Mouse (Mus musculus) heart, postnatal 36 days (tissue): ENCODE measurements around the gene Leng8. TPM values are rescaled to one million over a fixed set of nuclear protein-coding genes. Genes with fewer than 3 reads are reported as not detected.
A peak's percentile ranks its signal among the peaks of the same experiment; 100 is the strongest.

ENCODE experiments used
- DNase-seq, 2 experiments: peaks; one replicate each; pipeline ENCODE4 v3.0.0; 2021 to 2022
- intact Hi-C: fragments of 180-260 bp; cut with DNase I; formaldehyde crosslinking; loops from one replicate; pipeline ENCODE4 v1.15.1; 2025
- total RNA-seq, 2 experiments: library from RNA; stranded (reverse); gene quantifications; 2 replicates each; pipeline ENCODE4 v1.2.3; 2021

Leng8 gene
- 10 to 100 TPM; 30.4 to 45.7 TPM for total RNA-seq

DNA sequence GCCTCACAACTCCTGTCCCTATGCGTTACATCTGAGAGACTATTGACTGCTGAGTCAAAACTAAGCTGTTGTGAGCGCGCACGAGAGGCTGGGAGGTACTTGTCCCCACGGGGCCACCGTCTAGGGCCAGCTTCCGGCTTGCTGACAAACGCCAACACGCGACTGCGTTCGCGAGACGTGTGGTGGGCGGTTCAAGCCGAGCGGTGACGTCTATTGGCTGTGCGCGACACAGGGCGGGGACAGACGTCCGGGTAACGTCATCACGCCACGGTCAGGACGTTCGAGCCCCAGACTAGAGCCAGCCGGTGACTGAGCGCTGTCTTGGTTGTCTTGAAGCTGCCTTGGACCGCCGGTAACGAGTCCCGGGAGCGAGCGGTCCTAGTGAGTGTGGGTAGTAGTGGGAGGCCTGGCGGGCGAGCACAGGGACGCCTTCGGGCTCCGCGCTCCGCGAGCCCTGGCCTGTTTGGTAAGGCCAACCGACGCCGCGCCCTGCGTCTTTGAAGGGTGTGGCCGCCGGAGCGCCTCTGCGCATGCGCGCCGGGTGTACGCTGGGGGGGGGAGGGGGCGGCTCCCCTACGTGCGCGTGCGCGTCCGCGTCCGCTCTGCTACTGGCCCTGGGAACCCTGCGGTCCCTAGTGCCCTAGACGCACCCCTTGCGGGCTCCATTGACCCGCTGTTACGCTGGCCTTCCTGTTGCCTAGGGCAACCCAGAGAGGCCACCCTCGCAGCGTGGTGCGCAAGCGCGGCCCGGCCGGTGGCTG, at the start of gene Leng8:
Gene Leng8, plus strand, starts transcription at position 269 of the 761 bp plus-strand sequence.
- DNase-seq, result peak; percentile 99 to 100
- intact Hi-C loops, result loop anchor here (10.0 kb wide), 1 partner anchor 518 kb away; the partner anchor contains the start of gene Ppp6r1

DNA sequence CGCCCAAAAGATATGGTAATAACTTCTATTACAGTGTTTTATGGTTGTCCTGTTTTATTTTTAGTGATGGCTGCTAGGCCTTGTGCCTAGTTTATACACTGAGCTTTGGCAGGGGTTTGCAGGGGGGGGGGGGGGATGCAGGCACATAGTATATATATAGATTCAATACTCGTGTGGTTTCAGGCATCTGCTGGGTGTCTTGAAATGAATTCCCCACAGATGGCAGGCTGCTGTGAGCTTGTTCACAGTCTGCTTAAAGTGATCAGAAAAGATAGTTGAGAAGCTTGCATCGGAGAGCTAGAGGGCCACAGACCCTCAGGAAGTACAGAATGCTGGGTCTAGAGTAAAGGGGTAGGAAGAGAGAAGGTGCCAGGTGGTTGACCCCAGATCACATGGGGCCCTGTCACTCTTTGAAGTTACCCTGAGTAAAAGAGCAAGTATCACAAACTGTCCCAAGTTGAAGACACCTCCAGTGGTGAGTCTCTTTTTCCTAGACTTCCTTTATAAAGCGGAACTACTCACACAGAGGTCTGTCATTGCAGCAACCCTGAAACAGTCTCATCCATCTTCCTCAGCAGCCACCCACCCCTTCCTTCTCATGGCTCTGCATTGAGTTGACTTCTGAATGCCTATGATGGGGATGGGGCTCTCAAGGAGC, 49.5 kb upstream of the Leng8 start:
- no peak for DNase-seq
- intact Hi-C loops, result no loop called here

DNA sequence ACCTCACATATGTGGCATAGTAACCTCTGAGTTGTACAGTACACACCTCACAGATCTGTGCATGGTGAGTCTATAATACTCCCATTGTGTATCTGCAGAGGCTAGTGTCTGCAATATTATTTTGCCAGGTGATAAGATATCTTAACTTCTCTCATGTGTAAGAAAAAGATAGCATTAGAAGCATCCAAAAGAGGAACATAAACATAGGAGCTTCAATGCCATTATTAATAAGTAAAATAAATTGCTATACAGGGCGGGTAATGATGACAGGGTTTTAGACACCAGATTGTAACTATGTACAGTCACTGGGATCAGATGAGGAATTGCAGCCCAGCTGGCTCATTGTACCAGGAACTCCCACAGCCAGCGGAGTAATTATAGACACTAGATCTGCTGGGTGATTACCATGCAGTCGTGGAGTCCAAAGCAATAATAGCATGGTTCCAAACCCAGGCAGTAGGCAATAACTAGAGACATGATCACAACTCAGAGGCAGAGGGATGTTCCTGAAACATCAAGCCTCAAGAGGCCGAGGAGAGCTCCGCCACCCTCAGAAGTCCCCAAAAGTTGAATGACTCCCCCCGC, 48.9 kb upstream of the Leng8 start:
- no peak for DNase-seq
- intact Hi-C loops, result no loop called here

DNA sequence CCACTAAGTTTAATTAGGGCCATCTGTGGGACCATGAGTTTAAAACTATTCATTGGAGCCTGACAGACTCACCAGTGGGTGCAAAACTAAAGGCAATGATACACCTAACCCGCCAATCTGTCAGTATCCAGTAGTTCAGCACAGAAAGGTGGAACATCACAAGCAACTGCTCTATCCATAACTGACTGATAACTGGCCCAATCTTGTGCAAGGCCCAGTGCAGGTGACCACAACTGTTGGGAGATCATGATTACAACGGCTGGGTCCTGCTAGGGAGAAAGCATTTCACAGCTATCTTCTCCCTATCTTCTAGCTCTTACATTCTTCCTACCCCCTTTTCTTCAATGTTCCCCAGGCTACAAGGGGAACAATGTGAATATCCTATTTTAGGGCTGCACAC, 48.2 kb upstream of the Leng8 start:
- DNase-seq, result no peak
- intact Hi-C loops, result no loop called here

DNA sequence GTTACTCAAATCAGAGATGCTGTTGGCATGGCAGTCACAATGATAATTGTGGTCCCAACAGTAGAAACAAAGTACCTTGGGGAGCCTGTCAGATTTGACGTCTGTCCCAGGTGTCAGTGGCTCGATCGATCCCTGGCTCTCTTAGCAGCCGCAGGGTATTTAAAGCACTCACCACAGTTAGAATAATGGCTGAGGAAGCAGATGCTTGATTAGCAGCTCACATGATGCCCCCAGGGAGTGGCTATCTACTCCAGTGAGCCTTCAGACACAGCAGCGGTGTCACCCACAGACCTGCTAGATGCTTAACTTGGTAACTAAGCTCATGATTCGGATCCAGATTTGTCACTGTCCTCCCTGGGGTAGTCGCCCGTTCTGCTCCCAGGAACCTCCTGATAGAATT, 45.7 kb upstream of the Leng8 start:
- no peak for DNase-seq
- intact Hi-C loops, result no loop called here

DNA sequence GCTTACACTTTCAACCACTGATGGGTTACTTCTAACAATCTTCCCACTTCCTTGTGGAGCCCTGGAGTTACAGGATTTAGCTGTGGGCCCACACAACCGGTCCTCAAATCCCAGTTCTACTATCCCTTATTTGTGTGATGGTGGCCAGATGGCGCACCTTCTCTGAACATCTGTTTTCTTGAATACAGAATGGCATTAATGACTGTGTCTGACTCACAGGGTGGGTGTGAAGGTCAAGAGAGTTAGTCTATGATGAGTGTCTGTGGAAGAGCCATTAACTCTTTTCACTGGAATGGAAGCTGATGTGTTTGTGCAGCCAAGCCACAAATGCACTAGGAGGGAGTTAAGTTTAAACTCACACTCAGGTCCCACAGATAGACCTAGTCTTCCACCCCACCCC, 38.5 kb upstream of the Leng8 start:
- DNase-seq, result no peak
- intact Hi-C loops, result no loop called here

DNA sequence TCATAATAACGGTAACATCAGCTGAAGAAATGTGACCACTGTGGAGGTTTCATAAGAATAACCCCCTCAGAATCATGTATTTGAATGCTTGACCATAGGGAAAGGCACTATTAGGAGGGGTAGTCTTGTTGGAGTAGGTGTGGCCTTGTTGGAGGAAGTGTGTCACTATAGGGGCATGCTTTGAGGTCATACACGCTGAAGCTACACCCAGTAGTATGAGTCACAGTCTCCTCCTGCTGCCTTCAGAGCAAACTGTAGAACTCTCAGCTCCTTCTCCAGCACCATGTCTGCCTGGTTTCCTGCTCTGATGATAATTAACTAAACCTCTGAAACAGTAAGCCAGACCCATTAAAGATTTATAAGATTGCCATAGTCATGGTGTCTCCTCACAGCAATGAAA, 38.0 kb upstream of the Leng8 start:
- intact Hi-C loops, result no loop called here
- no peak for DNase-seq

DNA sequence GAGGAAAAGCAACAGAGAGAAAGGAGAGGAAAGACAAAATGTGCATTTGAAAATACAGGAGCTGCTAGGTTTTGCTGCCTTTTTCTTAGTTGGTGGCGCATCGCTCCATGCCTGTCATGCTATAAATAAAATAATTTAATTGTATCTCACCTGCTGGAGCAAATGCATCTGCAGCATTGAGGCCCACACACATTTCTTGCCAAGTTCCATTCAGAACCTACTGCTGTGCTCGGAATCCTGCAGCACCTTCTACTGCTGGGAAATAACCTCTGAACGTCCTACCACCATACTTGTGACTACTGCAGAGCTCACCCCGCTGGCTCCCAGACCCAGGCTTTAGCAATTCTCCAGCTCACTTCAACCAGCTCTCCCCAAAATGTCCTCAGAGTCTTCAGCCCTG, 35.7 kb upstream of the Leng8 start:
- intact Hi-C loops, result loop anchor here (5.0 kb wide), 1 partner anchor 371 kb away; no protein-coding TSS in a partner anchor
- no peak for DNase-seq

DNA sequence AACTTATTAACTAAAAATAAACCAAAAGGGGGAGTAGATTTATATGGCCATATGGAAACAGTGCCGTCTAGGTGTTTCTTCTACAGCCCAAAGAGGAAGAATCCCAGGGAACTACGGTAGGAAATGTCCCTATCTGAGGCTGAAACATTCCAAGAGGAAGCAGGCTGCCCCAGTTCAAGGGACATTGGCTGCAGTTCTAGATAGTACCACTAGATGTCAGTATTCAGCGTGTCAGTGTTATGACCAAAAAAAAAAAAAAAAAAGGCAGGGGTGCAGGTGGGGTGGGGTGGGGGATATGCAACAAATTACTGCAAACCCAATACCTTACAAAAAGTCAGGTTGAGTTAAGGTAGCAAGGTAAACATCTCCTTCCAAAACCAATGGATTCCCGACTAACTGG, 33.4 kb upstream of the Leng8 start:
- intact Hi-C loops, result loop anchor here (1.0 to 5.0 kb wide), 3 partner anchors 23 to 369 kb away; no protein-coding TSS in a partner anchor
- peak in 1 of 2 experiments; percentile 21 for DNase-seq

DNA sequence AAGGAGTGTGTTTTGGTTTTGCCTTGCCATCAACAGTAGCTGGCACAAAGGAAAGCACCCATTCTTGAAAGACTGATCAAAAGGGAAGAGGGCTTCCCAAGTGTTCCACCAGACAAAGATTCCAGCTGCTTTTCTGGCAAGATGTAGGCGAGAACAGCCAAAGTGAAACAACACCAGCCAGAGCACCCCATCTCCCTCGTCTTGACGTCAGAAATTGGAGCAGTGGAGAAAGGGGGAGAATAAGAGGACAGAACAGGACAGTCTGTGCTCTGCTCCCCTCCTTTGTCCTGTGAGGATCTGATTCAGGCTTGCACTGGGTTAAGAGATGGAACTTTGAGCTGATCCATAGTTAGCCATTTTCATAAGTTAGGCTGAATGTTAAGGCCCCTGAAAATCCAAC, 25.1 kb upstream of the Leng8 start:
- no peak for DNase-seq
- intact Hi-C loops, result no loop called here

DNA sequence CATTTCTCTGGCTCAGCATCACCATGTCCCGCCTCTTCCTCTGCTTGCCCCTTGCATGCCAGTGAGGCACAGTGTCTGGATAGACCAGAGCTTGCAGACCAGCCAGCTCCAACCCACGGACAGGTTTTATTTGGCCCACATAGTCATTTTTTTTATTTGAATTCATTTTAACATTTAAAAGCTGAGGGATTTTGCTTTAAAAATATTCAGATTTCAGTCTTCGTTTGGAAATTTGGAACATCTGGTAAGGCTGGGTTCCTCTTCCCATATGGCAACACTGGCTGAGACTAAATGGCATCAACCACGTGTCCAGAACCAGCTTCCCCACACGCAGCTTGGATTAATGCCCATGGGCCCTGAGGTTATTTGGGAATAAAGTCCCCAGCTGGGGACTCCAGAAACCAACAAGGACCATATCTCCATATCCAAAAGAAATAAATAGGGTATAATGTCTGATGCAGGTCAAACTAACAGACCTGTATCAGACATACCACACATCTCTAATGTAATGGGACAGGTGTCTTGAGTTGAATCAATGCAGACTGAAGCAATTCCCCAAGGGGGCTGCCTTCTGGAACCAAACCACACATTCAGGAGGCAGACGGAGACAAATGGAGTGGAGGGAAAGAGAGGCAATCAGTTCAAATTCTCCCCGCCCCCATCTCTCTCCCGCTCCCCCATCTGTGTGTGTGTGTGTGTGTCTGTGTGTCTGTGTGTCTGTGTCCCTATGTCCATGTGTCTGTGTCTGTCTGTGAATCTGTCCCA, 19.6 kb upstream of the Leng8 start:
- intact Hi-C loops, result no loop called here
- DNase-seq, result no peak

DNA sequence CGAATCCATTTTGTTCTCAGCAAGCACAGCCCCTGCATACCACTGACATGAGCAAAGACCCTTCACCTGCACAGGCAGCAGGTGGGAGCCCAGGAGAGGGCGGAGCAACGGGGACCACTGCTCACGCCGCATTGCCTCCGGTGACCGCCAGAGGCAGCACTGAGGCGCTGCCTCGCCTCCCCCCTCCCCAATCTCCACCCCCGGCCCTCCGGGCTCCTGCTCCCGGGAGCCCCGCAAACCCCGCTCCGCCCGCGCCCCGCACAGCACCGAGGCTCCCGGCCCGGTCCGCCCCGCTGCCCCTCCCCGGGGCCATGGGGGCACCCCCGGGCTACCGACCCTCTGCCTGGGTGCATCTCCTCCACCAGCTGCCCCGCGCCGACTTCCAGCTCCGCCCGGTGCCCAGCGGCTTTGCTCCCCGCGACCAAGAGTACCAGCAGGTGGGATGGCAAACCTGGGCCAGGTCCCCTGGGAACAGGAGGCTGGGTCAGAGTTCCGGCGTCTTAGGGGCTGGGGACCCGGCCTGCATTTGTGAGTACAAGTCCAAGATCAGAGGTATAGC, 17.4 kb upstream of the Leng8 start, which contains the start of gene Ttyh1:
Gene Ttyh1, plus strand, starts transcription at position 65 of the 559 bp plus-strand sequence.
- no peak for DNase-seq
- intact Hi-C loops, result no loop called here

DNA sequence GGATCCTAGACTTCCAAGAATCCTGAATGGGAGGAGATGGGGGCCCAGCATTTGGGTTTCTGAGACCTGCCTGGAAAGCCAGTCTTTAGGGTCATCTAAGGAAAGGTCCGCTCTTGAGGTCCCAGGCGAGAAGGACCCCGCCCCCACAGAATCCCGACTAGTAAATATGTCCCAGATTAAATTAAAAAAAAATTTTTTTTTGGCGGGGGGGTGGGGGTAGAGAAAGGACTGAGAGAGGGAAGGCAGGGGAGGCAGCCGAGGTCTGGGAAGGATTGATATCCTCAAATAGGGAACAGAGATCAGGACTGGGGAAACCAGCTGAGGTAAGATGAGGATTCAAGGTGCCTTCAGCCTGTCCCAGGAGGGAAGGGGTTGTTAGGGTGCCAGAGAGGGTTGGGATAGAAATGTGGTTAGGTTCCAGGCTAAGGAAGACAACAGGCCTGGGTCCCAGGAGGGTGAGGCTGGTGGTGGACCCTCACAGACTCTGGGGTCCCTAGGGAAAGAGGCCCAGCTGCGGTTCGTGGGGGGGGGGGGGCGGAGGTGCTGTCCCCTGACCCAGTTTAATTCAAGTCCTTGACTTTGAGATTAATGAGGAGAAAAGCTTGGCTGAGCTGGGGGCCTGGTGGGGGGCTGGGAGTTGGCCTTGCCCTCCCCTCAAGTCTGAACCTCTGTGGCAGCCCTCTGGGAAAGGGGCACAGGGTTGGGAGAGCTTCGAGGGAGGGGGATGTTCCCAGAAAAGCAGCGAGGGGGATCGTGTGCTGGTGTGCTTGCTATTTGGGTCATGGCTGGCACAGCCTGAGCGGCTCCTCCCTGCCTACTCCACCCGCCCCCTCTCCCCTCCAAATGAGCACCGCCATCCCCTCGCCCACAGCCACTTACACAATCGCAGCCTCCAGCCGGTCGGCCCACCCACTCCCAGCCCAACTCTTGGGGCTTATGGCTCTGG, 16.6 kb upstream of the Leng8 start:
- intact Hi-C loops, result no loop called here
- no peak for DNase-seq

DNA sequence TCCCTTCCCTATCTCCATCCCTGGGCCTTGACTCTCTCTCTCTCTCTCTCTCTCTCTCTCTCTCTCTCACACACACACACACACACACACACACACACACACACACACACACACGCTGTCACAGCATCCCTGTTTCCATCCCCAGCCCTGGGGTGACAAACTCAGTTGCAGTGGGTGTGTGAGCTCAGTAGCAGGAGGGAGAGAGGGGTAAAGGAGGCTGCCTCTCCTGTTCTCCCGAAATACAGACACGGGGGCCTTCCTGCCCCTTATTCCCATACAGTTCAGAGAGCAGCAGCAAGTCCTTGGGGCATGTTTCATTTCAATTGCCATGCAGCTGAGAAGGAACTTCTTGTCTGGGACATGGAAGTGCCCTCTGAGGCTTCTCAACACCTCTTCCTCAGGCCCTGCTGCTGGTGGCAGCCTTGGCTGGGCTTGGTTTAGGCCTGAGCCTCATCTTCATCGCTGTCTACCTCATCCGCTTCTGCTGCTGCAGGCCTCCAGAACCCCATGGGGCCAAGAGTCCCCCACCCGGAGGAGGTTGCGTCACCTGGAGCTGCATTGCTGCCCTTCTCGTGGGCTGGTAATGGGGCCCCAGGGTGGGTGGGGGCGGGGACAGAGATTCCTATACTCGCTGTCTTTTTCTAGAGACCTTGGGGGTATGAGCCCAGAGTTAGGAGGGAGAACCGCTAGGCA, 14.6 kb upstream of the Leng8 start:
- no peak for DNase-seq
- intact Hi-C loops, result no loop called here

DNA sequence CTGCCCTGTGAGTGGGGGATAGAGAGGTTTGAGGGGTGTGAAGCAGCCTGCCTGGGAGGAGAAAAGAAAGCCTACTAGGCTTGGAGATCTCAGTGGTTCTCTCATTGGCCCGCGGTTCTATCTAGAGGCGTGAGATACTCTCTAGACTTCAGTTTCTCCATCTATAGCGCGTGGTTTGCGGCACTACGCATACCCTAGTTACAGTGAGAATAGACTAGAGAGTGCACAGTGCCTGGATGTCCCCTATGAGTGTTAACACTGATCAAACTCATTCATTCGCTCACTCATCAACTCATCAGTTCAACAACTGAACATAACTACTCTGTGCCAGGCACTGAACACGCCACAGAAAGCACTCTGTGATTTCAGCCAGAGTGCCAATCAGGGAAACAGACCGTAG, 14.1 kb upstream of the Leng8 start:
- intact Hi-C loops, result no loop called here

DNA sequence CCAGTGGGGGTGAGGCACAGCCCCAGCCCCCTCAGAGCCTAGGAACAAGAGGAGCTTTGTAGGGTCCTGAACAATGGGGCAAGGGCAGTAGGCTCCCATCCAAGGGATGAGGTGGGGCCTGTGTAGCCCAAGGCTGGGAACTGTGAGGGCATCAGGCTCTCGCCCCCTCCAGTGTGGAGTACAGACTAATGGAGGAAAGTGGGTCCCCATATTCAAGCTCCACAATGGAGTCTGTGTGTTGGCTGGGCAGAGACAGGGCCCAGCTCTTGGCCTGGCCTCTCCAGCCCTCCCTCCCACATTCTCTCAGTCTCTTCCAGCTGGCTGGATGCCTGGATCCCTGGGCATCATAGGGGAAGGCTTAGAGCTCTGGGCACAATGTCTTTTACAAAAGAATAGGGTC, 13.1 kb upstream of the Leng8 start:
- intact Hi-C loops, result no loop called here
- DNase-seq, result peak in 1 of 2 experiments; percentile 45

More for the DNA sequence above, 14.1 kb upstream of the Leng8 start:
- DNase-seq, result no peak

DNA sequence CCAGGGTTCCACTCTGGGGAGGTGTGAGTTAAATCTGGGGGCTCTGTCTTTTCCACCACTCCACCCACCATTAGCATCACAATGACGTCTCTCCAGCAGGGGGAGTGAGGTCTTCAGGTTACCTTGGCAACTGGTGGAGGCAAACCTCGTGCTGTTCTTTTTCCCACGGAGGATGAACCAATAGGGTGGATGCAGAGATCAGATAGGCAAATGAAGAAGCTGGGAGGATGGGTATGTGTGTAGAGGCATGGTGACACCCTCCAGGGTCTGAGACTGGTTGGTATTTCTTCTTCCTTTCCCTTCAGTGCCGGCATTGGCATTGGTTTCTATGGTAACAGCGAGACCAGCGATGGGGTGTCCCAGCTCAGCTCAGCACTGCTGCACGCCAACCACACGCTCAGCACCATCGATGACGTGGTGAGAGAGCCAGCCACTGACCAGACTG, 12.5 kb upstream of the Leng8 start:
- intact Hi-C loops, result no loop called here
- no peak for DNase-seq

DNA sequence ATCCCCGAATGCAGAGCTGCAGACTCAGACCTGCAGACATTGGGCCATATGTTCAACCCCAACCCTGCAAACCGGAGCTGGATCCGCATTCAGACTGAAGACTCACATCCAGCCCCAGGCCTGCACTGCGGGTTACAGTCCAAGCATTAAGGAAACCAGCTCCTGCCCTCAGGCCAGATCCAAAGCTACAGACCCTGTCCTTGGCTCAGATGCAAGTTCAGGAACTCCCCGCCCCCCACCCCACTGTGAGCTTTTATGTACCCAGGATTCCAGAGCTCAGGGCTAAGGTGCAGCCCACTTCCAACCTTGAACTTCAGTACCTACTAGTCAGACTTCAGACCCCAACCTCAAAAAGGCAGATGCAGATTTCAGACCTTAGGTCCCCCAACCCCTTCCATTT, 12.0 kb upstream of the Leng8 start:
- no peak for DNase-seq
- intact Hi-C loops, result no loop called here

DNA sequence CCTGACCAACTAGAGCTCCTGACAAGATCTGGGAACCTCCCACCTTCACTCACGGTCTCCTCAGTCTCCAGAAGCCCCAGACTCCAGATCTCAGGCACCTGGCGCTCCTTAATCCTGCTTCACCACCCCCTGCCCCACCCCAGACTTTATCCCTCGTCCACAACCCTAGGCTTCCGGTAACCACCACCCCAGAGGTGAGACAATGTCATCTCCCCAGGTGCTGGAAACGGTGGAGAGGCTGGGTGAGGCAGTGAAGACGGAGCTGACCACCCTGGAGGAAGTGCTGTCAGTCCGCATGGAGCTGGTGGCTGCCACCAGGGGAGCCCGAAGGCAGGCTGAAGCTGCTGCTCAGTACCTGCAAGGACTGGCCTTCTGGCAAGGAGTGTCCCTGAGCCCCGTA, 11.5 kb upstream of the Leng8 start:
- DNase-seq, result no peak
- intact Hi-C loops, result no loop called here
